Mouse (Mus musculus) urinary bladder, adult 18-20 months (tissue): Measurements from ENCODE around the gene Hrg.
"Not testable (repeated sequence)": the region's sequence is repeated elsewhere in the genome, so short reads cannot be mapped to it uniquely, and the experiment has no call there.

Experiments
- DNase-seq, 2 experiments: peaks; one replicate each; pipeline ENCODE4 v3.0.0; 2022; ENCODE audit warnings: low spot score in 2 of 2, mixed read lengths in 2 of 2

The Hrg gene

DNA sequence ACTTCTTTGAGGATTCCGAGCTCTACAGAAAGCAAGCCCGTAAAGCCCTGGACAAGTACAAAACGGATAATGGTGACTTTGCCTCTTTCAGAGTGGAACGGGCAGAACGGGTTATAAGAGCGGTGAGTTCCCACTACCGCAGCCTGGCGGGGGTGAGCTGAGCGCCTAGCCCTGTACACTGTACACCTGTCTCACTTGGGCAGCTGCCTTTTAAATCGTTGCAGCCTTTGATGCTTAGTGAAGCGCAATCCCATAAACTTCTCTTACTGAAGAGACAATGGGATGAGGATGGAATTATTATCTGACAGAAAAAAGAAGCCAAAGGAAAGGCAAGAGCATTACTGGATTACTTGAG lies 5.2 kb downstream of the Hrg start:
- no peak for DNase-seq

DNA sequence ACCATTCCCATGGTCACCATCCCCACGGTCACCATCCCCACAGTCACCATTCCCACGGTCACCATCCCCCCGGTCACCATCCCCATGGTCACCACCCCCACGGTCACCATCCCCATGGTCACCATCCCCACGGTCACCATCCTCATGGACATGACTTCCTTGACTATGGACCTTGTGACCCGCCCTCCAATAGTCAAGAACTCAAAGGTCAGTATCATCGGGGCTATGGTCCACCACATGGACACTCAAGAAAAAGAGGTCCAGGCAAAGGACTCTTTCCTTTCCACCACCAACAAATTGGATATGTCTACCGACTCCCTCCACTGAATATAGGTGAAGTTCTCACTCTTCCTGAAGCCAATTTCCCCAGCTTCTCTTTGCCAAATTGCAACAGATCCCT lies 10.2 kb downstream of the Hrg start:
- DNase-seq: no peak

DNA sequence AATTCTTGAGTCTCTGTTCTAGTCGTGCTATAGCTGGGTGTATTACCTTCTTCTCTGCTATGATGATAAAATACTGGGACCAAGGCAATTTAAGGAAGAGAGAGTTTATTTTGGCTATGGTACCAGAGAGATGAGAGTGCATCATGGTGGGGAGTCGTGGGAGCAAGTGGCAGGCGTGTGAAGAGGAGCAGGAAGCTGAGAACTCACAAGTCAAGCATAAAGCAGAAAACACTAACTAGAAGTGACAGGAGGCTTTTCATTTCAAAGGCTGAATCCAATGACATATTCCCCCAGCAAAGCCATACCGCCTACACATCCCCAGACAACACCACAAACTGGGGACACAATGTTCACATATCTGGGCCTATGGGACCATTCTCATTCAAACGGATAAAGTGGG lies 11.4 kb downstream of the Hrg start:
- no peak for DNase-seq

DNA sequence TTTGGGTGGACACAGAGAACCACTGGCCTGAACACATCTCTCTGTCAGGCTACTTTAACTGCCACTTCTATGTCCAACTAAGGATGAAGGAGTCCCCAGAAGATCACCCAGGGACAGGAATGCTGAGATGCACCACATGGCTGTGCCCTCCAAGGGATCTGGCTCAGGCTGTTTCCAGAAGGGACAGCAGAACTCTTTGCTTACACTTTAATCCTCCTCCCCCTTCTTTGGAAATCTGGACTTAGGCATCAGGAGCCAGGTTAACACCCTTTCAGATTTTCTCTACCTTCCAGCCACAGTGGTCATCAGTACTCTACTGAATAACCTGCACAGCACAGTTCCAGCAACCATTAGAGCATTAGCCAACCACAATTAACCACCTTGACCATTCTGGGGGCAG lies 12.4 kb downstream of the Hrg start:
- DNase-seq: no peak

DNA sequence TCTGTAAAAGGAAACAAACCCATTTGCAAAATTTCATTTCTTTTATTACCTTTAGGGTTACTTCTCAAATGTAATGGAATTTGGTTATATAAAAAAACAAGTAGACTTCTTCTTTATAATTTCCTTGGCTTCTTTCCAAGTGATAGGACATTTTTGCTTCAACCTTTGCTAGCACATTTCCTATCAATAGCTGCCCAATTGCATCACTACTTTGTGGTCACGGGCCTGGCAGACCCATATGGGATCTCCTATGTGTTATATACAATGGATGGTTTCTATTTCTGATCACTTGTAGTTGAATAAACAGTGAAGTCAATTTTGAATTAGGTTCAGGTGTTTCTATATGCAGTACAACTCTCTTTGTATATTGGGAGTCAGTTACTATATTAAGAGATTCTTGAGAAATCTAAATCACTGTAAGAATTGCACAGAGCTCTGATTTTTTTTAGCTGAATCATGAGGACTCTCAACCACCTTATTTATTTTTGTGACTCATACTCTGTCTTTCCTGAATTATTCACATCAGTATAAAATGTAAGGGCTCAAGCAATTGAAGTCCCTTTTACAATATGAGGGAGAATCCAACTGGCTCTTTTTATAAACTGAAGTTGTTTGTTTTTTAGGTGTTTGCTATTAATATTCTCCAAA lies 16.6 kb downstream of the Hrg start:
- DNase-seq: no peak

DNA sequence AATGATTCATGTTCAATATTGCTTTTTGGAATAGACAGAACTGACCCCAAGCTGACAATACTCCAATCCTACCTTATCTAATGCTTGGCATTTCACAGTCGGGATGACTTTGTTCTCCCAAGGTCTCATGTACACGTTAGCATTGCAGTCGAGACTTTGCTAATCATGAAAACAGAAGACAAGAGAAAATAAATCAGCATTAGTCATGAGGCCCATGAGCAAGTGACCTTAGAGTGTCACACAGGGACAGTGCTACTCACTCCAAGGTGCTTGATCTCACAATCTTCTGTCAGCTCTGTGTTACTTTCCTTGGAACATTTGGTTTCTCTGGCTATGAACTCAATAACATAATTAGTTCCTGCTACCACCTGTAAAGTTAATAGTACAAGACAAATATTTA lies 46.1 kb downstream of the Hrg start:
- DNase-seq: not testable (repeated sequence)
